Mouse (Mus musculus) ovary, adult 10 weeks (tissue): Measurements from ENCODE around the gene Milr1. TPM values are rescaled to one million over a fixed set of nuclear protein-coding genes. Genes with fewer than 3 reads are reported as not detected.

Source experiments
- polyA plus RNA-seq: library from polyadenylated mRNA; stranded (reverse); fragments of 350-450 nt; fragmentation: Illumina TruSeq; extraction: RNeasy Lipid Tissue Mini Kit (QIAGEN cat#74804); gene quantifications from one replicate; pipeline ENCODE4 v1.2.3, GENCODE M21; 2014

The Milr1 gene
- polyA plus RNA-seq: 2.9 TPM

DNA sequence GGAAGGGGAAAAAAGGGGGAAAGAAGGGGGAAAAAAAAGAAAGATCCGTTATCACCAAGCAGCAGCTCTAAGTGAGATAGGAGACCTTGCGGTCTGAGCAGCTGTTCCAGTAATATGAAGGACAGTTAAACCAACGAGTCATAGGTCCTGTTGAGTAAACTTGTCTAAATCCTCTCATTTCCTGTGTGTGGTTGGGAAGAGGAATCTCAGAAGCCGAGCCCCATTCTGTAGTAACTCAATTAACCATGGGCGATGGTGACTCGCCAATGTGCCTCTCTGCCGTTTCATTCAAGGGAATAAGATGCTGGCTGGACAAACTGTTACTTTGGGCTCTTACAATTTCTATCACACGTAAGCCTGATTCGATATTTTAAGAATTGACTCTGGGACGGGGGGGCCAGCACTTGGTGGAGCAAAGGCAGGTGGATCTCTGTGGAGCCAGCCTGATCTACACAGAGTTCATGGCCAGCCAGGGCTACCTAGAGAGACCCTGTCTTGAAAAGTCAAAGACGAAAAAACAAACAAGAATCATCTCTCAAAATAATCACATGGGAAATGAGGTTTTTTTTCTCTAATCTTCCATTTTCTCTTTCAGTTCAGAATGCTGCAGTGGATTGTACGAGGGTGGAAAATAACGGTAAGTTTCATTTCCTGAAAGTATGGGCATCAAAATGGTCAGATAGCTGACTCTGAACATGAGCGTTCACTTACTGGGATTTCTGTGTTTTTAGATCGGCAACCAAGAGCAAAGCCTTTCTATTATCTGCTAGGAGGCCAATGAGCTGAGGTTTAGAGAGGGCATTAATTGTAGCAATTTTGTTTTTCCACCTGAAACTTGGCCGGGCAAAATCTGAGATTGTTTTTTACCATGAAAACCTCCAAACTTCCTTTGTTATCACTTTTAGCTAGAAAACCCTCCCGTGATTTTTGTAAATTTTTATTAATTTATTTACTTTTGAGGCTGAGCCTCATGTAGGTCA is at the start of gene Milr1:
Gene Milr1, plus strand, starts transcription at position 188 of the 980 bp plus-strand sequence.

DNA sequence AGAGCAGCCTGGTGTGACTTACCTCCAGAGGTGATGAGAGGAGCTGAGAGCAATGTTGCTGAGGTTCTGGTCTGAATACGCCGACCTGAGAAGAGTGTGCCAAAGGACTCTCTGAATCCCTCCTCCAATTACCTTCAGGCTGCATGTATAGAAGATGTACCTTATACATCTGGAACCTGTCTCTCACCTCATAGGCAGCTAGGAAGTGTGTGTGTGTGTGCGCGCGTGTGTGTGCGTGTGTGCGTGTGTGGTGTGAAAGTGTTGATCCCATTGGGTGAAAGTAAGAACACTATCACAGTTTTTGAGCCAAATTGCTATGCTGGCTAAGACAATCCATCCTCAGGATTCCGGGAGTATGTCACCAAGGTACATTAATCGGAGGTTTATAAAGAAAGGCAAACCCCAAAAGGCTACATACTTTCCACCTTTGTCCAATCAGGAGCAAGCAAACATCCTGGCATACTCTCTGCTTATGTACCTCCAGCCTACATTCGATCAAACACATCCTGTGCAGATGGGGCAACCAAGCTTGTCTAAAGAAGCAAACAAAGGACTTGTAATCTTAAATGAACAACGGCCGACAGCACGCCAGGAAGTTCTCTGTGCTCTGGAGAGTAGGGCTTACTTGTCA is 790 bp upstream of the Milr1 start, which contains the start of gene Pecam1:
Gene Pecam1, minus strand, starts transcription at position 508 of the 631 bp plus-strand sequence.

DNA sequence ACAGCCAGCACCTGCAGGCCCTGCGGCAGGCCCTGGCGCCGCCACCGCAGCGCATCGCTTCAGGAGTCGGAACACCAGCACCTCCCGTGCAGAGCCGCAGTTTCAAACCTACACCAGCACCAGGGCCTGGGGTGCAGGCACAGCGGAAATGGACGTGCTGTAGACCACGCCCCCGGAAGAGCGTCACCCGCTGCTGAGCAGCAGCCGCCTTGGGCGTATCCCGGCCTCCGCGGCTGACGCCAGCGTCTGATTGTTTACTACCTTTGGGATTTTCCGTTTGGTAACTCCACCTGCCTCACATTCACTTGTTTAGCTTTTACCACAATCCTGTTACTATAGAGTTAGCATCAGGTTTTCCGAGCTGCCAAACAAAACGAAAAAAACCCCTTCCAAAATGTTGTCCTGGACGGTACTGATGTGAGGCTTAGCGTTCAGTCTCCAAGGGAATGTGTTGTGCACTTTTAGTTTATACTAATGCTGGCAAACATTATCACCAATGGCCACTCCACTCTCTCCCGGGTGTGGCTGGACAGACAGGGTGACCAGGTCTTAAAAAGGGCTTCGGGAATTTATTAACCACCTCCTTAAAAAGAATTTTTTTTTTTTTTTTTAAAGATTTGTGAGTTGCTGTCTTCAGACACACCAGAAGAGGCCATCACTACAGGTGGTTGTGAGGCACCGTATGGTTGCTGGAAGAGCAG is 28.5 kb downstream of the Milr1 start, which contains the start of gene Polg2:
Gene Polg2, minus strand, starts transcription at position 150 of the 701 bp plus-strand sequence.

DNA sequence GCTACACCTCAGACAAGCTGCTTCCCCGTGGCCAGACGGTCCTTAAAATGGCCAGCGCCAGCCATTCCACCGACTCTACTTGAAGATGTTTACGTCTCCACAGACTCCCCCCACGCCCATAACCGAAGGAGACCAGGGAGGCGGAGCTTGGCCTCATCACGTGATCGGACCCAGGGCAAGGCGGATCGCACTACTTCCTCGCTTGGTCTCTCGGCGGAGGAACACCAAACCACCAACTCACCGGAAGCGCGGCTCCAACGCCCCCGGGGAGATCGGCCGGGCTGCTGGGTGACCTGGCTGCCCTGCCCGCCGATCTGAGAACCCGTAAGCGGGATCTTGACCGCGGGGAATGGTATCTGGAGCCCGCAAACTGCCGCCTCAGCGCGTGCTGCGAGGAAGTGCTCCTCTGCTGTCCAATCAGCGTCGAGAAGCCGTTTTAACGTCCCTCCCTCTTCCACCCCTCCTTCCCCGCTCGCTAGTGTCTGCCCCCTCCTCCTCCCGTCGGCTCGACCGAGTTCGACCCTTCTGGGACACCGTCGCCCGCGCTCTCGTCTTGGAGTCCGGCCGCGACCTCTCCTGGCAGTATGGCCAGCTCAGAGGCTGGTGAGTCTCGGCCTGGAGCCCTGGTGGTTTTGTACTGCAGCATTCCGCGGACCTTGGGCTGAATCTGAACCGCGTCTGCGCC is 37.9 kb downstream of the Milr1 start, which contains the start of the genes Ddx5 and Cep95:
Gene Ddx5, minus strand, starts transcription at position 411 of the 685 bp plus-strand sequence.
Gene Cep95, plus strand, starts transcription at position 478 of the 685 bp plus-strand sequence.

Other genes with a start within 250 kb of the Milr1 start
- gene Tex2, start 137.8 kb upstream of the Milr1 start, polyA plus RNA-seq: 26.9 TPM
- 19.9 TPM for gene Pecam1, start 598 bp upstream of the Milr1 start, polyA plus RNA-seq
- gene Polg2, start 28.3 kb downstream of the Milr1 start, polyA plus RNA-seq: 4.5 TPM
- gene Ddx5, start 38.0 kb downstream of the Milr1 start, polyA plus RNA-seq: 1,274 TPM
- 26.3 TPM for gene Cep95, start 38.0 kb downstream of the Milr1 start, polyA plus RNA-seq
- 118 TPM for gene Smurf2, start 169.5 kb downstream of the Milr1 start, polyA plus RNA-seq
- gene Kpna2, start 248.3 kb downstream of the Milr1 start, polyA plus RNA-seq: 162 TPM